Mouse (Mus musculus) lung, embryonic 14.5 days (tissue): ENCODE results near the gene Fam213b. TPM values are rescaled to one million over a fixed set of nuclear protein-coding genes. Genes with fewer than 3 reads are reported as not detected.

Experiments
- ATAC-seq: fragments of 200-750 bp; cut with Nextera tagmentation; 2 replicates; pipeline ENCODE4 v1.8.0; 2017; ENCODE audit warnings: mild to moderate bottlenecking, moderate TSS enrichment, moderate library complexity; ENCODE audit not compliant: insufficient read depth
- DNase-seq: peaks from one replicate; pipeline ENCODE4 v3.0.0-alpha.2; 2015
- H3K27ac ChIP-seq: fragments of 300-500 bp; sonication (generic); 2 replicates; pipeline ENCODE4 v1.5.1; 2014; ENCODE audit warnings: low read depth, mild to moderate bottlenecking, moderate library complexity
- H3K27me3 ChIP-seq: fragments of 300-500 bp; sonication (generic); 2 replicates; pipeline ENCODE4 v1.6.1; 2014; ENCODE audit warnings: low read length, control low read depth; ENCODE audit not compliant: insufficient read depth
- H3K36me3 ChIP-seq: fragments of 300-500 bp; sonication (generic); 2 replicates; pipeline ENCODE4 v1.6.1; 2014; ENCODE audit warnings: control low read depth; ENCODE audit not compliant: insufficient read depth
- H3K4me1 ChIP-seq: fragments of 300-500 bp; sonication (generic); 2 replicates; pipeline ENCODE4 v1.6.1; 2014; ENCODE audit warnings: antibody characterized with exemption, control low read depth; ENCODE audit not compliant: insufficient read depth
- H3K4me2 ChIP-seq: fragments of 300-500 bp; sonication (generic); 2 replicates; pipeline ENCODE4 v1.6.1; 2014; ENCODE audit warnings: mild to moderate bottlenecking
- H3K4me3 ChIP-seq: fragments of 300-500 bp; sonication (generic); 2 replicates; pipeline ENCODE4 v1.5.1; 2014; ENCODE audit warnings: low read depth, low read length
- H3K9ac ChIP-seq: fragments of 300-500 bp; sonication (generic); 2 replicates; pipeline ENCODE4 v1.6.1; 2014
- H3K9me3 ChIP-seq: fragments of 300-500 bp; sonication (generic); 2 replicates; pipeline ENCODE4 v1.6.1; 2016; ENCODE audit warnings: low read depth, low read length, control low read depth
- CTCF ChIP-seq: IDR thresholded peaks from 2 replicates; pipeline ENCODE4 v1.5.1; 2016; ENCODE audit warnings: antibody characterized with exemption, low read depth
- WGBS: fragments of 180-500 bp; shearing (Covaris S2); extraction: QIAGEN DNeasy Blood & Tissue Kit; methylation state at CpG from one replicate; pipeline ENCODE4 v1.1.7; 2014; 5-methylcytosine and 5-hydroxymethylcytosine counted together
- polyA plus RNA-seq: library from polyadenylated mRNA; unstranded; fragments of >200 nt; fragmentation: Nextera tagmentation; extraction: Ambion mirVana; gene quantifications from 2 replicates; pipeline ENCODE4 v1.2.1, GENCODE M21; 2014

The Fam213b gene
- polyA plus RNA-seq, 1 experiment from 2014 or later: 39.9 TPM

GRCm38 (mm10) chr4:154877864-154878548 is 20.9 kb downstream of the Fam213b start:
- H3K36me3 ChIP-seq: no peaks in the 10 kb centered on the region

GRCm38 (mm10) chr4:154873186-154873585 is 25.7 kb downstream of the Fam213b start:
- no peaks in the 10 kb centered on the region for H3K36me3 ChIP-seq
- no peak overlapping the region for H3K9ac ChIP-seq
- 60% methylated on average over 6 of the region's 6 CpGs for WGBS
- H3K9me3 ChIP-seq: no peaks in the 10 kb centered on the region
- no peak for TF ChIP-seq CTCF
- no peak overlapping the region for H3K27ac ChIP-seq
- H3K4me1 ChIP-seq: no peaks in the 10 kb centered on the region
- ATAC-seq (no peak), DNase-seq (no peak)
- no peak overlapping the region for H3K4me3 ChIP-seq
- no peak overlapping the region for H3K4me2 ChIP-seq
- no peaks in the 10 kb centered on the region for H3K27me3 ChIP-seq

More at GRCm38 (mm10) chr4:154877864-154878548, 20.9 kb downstream of the Fam213b start:
- Histone ChIP-seq H3K4me2 (peak overlapping the region; percentile 54), H3K9ac (peak overlapping the region; percentile 24), H3K4me1 (no peaks in the 10 kb centered on the region; the same call in 1 of the 2 replicates), H3K27me3 (no peaks in the 10 kb centered on the region), H3K27ac (peak overlapping the region; percentile 69), H3K4me3 (peak overlapping the region; percentile 17), H3K9me3 (no peaks in the 10 kb centered on the region)
- WGBS: 7% methylated on average over 18 of the region's 18 CpGs
- ATAC-seq (peak; percentile 97), DNase-seq (peak; percentile 98)
- peak; percentile 94 for TF ChIP-seq CTCF

DNA sequence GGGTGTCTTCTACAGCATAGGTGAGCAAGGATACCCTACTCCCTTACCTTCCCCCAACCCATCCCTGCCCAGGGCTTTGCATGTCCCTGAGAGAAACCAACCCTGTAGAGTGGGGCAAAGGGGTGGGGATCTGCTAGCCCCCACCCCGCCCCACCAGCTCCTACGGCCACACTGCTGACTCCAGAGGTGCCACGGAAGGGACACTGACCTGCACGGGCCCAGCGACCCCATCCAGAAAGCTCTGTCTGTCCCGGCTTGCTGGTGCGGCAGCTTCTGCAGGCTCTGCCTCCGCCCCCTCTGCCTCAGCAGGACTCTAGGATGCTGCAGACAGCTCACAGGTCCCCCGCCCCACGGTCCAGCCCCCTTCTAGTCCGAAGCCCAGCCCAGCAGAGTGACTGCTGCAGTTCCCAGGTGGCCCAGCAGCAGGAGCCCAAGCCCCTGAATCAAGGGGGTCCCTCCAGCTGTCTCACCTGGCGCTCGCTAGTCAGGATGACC is 27.1 kb downstream of the Fam213b start:
- WGBS: 1% methylated on average over 13 of the region's 13 CpGs
- Histone ChIP-seq H3K4me2 (no peak overlapping the region), H3K36me3 (no peaks in the 10 kb centered on the region), H3K4me1 (no peaks in the 10 kb centered on the region), H3K27ac (no peak overlapping the region), H3K27me3 (no peaks in the 10 kb centered on the region), H3K4me3 (no peak overlapping the region), H3K9me3 (no peaks in the 10 kb centered on the region), H3K9ac (no peak overlapping the region)
- TF ChIP-seq CTCF: peak; percentile 47
- peak; percentile 26 for DNase-seq
- peak; percentile 45 for ATAC-seq

- Histone ChIP-seq H3K27me3 (no peaks in the 10 kb centered on the region), H3K9ac (no peak overlapping the region), H3K27ac (no peak overlapping the region), H3K36me3 (no peaks in the 10 kb centered on the region), H3K4me1 (no peaks in the 10 kb centered on the region), H3K9me3 (no peaks in the 10 kb centered on the region), H3K4me3 (no peak overlapping the region), H3K4me2 (no peak overlapping the region)
- DNase-seq (no peak), ATAC-seq (no peak)
- 71% methylated on average over 4 of the region's 4 CpGs for WGBS
- no peak for TF ChIP-seq CTCF
Observed at GRCm38 (mm10) chr4:154870721-154871120, 28.2 kb downstream of the Fam213b start.

DNA sequence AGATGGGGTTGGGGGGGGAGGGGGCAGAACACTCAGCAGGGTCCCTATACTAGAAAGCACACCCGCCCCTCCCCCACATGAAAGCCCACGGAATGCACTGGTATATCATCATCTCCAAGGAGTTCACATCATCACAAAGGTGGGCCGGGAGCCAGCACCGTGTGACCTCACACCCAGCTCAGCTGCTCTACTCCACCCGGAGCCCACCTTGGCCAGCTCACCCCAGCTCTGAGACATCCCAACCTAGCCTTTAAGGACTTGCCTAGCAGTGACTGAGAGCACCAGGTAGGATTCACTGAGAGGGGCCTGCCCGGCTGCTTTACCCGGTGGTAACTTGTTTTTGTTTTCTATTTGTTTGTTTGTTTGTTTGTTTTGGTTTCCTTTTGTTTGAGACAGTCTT is 29.5 kb downstream of the Fam213b start, which contains the start of gene Mmel1:
Gene Mmel1, plus strand, starts transcription at position 146 of the 400 bp plus-strand sequence.
- no peak for TF ChIP-seq CTCF
- Histone ChIP-seq H3K27me3 (no peaks in the 10 kb centered on the region), H3K4me1 (peaks cover 4% of the 10 kb centered on the region; the same call in 1 of the 2 replicates), H3K36me3 (no peaks in the 10 kb centered on the region), H3K27ac (no peak within 1 kb of the TSS), H3K9ac (no peak within 1 kb of the TSS), H3K9me3 (no peaks in the 10 kb centered on the region), H3K4me3 (no peak within 1 kb of the TSS), H3K4me2 (no peak within 1 kb of the TSS)
- DNase-seq (no peak), ATAC-seq (no peak)
- 85% methylated on average over 7 of the region's 7 CpGs for WGBS

GRCm38 (mm10) chr4:154867257-154867656 is 31.7 kb downstream of the Fam213b start:
- no peaks in the 10 kb centered on the region for H3K27me3 ChIP-seq
- H3K4me3 ChIP-seq: no peak overlapping the region
- no peak for ATAC-seq
- H3K9me3 ChIP-seq: no peaks in the 10 kb centered on the region
- no peak for DNase-seq
- H3K36me3 ChIP-seq: no peaks in the 10 kb centered on the region
- WGBS: 77% methylated on average over 6 of the region's 6 CpGs
- H3K9ac ChIP-seq: no peak overlapping the region
- no peak overlapping the region for H3K27ac ChIP-seq
- H3K4me2 ChIP-seq: no peak overlapping the region
- peaks cover 8% of the 10 kb centered on the region; the same call in 1 of the 2 replicates for H3K4me1 ChIP-seq
- no peak for TF ChIP-seq CTCF

DNA sequence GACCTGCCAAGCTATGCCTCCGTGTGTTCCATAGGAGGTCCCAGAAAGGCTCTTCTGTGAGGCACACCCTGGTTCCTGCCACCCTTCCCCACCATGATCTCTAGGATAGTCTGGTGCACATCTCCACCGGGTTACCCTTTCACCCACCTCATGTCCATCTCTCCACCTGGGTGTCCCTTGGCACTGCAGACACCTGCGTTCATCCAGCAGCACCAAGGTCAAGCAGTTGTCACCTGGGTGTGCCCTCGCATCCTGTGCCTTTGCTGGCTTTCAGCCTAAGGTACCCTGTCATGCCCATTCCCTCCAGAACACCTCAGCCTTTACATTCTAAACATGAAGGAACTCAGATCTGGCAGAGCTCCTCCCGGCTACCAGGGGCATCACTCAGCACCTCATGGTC is 32.5 kb downstream of the Fam213b start:
- no peaks in the 10 kb centered on the region for H3K9me3 ChIP-seq
- 84% methylated on average over 5 of the region's 5 CpGs for WGBS
- no peak for ATAC-seq
- H3K27ac ChIP-seq: no peak overlapping the region
- H3K4me3 ChIP-seq: no peak overlapping the region
- no peaks in the 10 kb centered on the region for H3K36me3 ChIP-seq
- H3K4me2 ChIP-seq: no peak overlapping the region
- H3K4me1 ChIP-seq: peaks cover 8% of the 10 kb centered on the region; the same call in 1 of the 2 replicates
- H3K27me3 ChIP-seq: no peaks in the 10 kb centered on the region
- TF ChIP-seq CTCF: no peak
- no peak for DNase-seq
- H3K9ac ChIP-seq: no peak overlapping the region
